Mouse (Mus musculus) thymus, postnatal 4 days (tissue): ENCODE data around the gene Tnip2.

Experiments used
- DNase-seq: peaks from one replicate; pipeline ENCODE4 v3.0.0; 2021

Tnip2 gene

DNA sequence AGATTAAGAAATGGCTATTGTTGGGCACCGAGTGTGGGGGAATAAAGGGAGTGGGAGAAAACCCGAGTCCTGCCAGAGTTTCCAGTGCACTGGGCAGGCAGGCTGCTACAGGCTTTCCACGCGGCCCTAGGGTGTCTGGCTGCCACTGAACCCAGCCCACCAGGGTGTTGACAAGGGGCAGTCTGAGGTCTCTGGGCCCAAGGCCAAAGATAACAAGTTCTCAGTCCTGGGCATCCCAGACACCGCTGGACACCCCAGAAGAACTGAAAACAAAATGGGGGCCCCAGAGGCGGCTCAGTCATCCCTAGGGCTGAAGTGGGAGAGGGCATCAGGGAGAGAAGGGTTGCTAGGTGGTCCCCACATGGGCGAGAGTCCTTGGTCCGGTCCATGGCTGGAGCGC, 67.6 kb downstream of the Tnip2 start:
- no peak for DNase-seq
